Mouse (Mus musculus) 416B (cell line): Measurements from ENCODE around the gene Agbl4.

Experiments
- DNase-seq: peaks from one replicate; pipeline ENCODE4 v3.0.0; 2011; ENCODE audit warnings: low read depth

The Agbl4 gene

GRCm38 (mm10) chr4:111588211-111588610 is 1190.8 kb downstream of the Agbl4 start:
- no peak for DNase-seq

GRCm38 (mm10) chr4:111589467-111590170 is 1192.2 kb downstream of the Agbl4 start:
- no peak for DNase-seq

DNA sequence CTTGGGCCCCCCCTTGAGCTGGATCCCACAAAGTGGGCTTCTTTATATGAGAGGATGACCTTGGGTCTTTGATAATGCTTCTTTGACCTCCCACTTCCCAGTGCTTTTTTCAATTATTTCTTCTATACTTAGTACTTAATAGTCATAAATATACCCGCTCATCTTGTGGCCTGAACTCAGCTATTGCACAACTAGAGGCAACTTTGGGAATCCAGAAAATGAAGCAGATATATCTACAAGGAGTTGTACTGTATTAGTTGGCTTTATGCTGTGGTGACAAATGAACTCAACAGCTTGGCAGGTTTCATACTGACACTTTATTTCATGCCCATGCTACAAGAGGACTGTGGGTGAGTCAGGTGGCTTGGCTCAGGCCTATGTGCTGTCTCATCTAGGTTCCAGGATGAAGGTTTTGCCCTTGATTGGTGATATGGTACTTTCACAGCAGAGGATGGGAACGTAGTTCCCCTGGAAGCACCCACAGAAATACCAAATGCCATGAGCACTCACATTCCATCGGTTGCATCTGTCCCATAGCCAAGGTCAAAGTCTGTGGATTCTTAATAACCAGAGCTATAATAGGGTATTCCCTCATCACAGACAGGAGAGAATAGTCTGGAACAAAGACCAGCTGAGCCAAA is 1197.3 kb downstream of the Agbl4 start:
- DNase-seq: no peak

GRCm38 (mm10) chr4:111597249-111597661 is 1199.8 kb downstream of the Agbl4 start:
- no peak for DNase-seq

- DNase-seq: no peak
Observed at GRCm38 (mm10) chr4:111597986-111598385, 1200.5 kb downstream of the Agbl4 start.

- DNase-seq: no peak
Observed at GRCm38 (mm10) chr4:111603194-111603593, 1205.7 kb downstream of the Agbl4 start.

DNA sequence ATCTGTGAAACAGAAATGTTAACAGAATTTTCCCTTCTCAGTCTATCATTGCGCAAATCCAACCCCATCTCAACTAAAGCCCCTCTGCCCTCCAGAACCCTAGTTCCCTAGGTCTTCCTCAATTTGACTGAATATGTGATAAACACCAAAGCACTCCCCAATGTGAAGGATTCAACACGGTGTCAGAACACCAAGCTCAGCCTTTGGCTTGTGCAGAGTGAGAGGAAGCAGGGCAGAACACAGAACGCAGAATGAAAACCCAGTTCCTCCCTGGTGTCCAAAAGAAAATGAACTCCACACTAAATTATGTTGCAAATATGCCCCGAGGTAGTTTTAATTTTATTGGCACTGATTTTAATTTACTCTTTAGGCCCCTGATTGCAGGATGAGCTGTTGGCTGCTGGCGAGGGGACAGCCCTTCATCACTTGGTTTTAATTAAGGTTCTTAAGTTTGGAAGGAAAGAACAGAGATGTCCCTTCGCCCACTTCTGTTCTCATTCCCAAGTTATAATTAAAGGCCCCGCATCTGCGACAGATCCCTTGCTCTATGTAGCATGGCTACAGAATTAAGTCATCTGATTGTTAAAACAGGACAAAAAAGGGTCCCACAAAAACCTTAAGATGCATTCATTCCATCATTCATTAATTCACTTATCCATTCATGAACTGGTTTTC is 1210.5 kb downstream of the Agbl4 start:
- DNase-seq: no peak

DNA sequence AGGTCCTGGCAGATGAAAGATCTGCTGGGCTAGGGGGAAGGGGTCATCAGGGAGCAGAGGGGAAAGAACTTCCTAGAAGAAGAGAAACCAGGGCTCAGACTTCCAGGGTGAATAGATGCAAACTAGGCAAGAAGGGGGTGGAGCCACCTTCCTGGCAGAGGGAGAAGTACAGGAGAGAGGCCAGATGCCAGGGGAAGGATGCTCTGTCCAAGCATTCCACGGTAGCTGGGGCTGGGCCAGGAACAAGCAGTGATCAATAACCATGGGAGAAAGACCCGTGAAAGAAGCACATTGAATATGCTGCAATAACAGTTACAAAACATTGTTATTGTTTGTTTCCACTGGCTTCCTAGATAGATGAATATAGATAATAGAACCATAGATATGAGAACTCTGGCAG is 1224.4 kb downstream of the Agbl4 start:
- DNase-seq: no peak

DNA sequence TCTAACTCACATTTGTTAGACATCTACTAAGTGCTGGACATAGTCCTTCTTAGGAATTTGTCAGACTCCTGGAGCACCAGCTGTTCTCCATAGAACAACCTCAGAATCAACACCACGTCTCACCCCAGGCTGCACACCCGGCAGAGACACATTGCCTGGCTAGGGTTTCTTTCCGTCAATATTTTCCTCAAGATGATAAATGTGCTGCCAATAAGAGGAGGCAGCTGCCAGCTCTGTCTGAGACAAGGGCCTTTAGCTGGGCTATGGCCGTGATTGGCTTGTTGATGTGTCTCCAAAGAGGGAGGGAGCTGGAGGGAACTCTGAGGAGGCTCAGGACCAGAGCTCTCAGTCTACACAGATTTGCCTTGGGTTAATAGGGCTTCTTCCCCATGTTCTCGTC is 1227.5 kb downstream of the Agbl4 start:
- no peak for DNase-seq

- DNase-seq: peak; percentile 39
Observed at GRCm38 (mm10) chr4:111626118-111626830, 1228.8 kb downstream of the Agbl4 start.

GRCm38 (mm10) chr4:111632615-111633014 is 1235.2 kb downstream of the Agbl4 start:
- DNase-seq: no peak

- DNase-seq: no peak
Observed at GRCm38 (mm10) chr4:111635538-111636124, 1238.2 kb downstream of the Agbl4 start.

GRCm38 (mm10) chr4:111638948-111639708 is 1241.7 kb downstream of the Agbl4 start:
- DNase-seq: no peak

DNA sequence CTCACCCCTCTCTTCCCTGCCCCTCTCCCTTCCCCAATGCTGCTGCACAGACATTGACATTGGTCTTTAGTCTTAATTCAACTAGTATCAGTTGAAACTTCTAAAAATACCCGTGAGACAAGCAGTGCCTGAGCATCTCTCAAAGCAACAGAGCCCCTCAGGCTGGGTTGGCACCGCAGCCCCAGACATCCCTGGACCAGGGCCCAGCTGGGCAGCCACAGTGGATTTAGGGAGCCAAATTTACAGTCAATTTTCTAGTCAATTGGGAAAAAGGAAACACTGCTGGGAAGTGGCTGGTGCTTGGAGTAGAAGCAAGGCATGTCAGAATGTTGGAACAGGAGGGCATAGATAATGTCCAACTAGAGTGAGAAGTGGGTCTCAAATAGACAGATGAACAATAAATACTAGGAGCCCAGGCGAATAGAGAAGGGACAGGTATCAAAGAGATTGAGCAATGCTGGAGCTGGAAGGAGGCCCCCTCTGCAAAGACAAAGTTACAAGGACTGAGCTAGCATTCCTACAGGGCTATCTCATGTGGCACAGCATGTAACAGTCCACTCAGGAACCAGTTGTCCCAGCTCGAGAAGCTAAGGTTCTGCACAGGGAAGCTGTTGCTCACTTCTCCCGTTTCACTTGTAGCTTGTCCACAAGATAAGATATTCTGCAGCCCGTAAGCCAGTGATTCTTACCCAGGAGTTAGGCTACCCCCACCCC is 1247.8 kb downstream of the Agbl4 start:
- no peak for DNase-seq

DNA sequence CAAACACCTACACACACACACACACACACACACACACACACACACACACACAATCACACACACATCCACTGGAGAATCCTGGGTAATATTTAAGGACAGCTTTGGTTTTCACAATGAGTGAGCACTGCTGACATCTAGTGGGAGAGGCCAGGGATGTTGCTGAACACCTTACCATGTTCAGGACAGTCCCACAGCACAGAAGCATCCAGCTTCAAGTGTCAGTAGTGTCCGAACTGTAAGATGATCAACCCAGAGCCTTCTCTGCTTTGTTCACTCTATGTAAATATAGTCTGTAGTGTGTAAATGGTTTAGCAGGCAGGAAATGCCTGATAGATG is 1248.3 kb downstream of the Agbl4 start:
- peak; percentile 11 for DNase-seq

- DNase-seq: no peak
Observed at GRCm38 (mm10) chr4:111653451-111653850, 1256.0 kb downstream of the Agbl4 start.

DNA sequence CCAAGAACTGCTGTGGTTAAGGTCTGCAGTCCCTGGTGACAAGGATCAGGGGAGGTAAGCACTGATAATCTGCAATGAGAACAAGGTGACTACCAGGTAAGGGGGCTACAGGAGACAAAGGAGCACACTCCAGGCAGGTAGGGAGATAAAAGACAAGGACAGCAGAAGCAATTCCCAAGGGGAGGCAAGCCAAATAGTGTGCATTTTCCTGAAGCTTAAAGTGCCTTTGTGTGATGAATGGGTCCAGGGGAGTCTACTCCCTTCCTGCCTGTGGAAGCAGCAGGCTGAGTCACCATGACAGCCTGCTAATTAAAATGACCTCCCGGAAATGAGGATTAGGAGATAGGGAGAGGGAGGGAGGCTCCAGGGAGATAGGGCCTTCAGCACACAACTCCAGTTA is 1266.3 kb downstream of the Agbl4 start:
- DNase-seq: no peak

DNA sequence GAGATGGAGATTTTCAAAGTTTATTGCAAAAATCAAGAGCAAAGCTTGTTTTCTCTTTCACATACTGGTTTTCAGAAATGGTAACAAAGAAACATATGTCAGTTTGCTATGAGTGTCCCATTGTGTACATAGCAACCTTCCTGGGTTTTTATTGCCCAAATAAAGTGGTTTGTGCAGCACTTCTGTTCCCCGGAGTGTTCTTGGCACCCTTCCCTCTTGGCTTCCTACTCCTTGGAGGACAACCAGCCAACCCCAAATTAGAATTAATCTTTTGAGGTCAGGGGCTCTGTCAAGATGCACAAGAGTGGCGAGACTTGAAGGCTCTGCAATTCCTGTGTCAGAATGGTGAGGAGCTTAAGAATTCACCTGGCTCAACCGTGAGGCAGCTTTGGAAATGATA is 1266.7 kb downstream of the Agbl4 start:
- DNase-seq: no peak

DNA sequence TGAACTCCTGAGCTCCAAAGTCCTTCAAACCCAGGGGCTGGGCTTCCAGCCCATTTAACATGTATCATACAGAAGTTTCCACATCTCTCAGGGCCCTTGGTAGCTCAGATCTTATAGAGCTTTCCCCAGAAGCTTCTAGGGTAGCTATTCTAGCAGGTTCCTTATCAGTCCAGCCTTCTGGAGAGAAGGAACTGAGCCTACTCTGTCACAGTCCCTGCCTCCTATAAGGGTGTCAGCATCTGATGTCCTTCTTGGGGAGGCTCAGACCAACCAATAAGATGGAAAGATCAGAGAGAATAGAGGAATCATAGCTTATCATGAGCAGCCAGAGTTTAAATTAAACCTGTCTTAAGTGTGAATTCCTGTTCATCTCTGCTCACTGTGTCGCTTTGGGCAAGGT is 1269.3 kb downstream of the Agbl4 start:
- DNase-seq: no peak

- DNase-seq: no peak
Observed at GRCm38 (mm10) chr4:111669369-111669768, 1271.9 kb downstream of the Agbl4 start.
